Mouse (Mus musculus) thymus, adult 2 months (tissue): ENCODE data around the gene Gm5916. TPM values are rescaled to one million over a fixed set of nuclear protein-coding genes. Genes with fewer than 3 reads are reported as not detected.

Experiments used
- DNase-seq: peaks from one replicate; pipeline ENCODE4 v3.0.0; 2021
- H3K27ac ChIP-seq: fragments of 200-500 bp; 2 replicates; pipeline ENCODE4 v1.5.1; 2012; ENCODE audit warnings: low read length, control low read depth; ENCODE audit not compliant: control insufficient read depth, insufficient read depth
- H3K27me3 ChIP-seq: fragments of 200-500 bp; 2 replicates; pipeline ENCODE4 v1.6.1; 2012; ENCODE audit warnings: mild to moderate bottlenecking, low read length, moderate library complexity, mixed read lengths; ENCODE audit not compliant: control insufficient read depth, insufficient read depth
- H3K36me3 ChIP-seq: fragments of 200-500 bp; 2 replicates; pipeline ENCODE4 v1.6.1; 2012; ENCODE audit warnings: mild to moderate bottlenecking, low read length, moderate library complexity; ENCODE audit not compliant: control insufficient read depth, insufficient read depth
- H3K4me1 ChIP-seq: fragments of 200-500 bp; replicated peaks from 2 replicates; pipeline ENCODE4 v1.6.1; 2012; ENCODE audit warnings: low read length; ENCODE audit not compliant: control insufficient read depth, insufficient read depth
- H3K4me3 ChIP-seq: fragments of 200-500 bp; 2 replicates; pipeline ENCODE4 v1.5.1; 2012; ENCODE audit warnings: mild to moderate bottlenecking, low read length, control low read depth, moderate library complexity; ENCODE audit not compliant: control insufficient read depth, insufficient read depth
- CTCF ChIP-seq: fragments of 200-500 bp; IDR thresholded peaks from 2 replicates; pipeline ENCODE4 v1.5.1; 2012; ENCODE audit warnings: mild to moderate bottlenecking, control low read depth, low read length, moderate library complexity, borderline replicate concordance; ENCODE audit not compliant: control insufficient read depth, poor library complexity, insufficient read depth; ENCODE audit errors: extremely low read depth
- POLR2A ChIP-seq: fragments of 200-500 bp; IDR thresholded peaks from 2 replicates; pipeline ENCODE4 v1.6.1; 2012; ENCODE audit warnings: mild to moderate bottlenecking, low read length, control low read depth, moderate library complexity; ENCODE audit not compliant: control insufficient read depth, poor library complexity, insufficient read depth; ENCODE audit errors: extremely low read depth
- WGBS: fragments of 180-500 bp; shearing (Covaris S2); methylation state at CpG from one replicate; pipeline ENCODE4 v1.1.7; 2018; 5-methylcytosine and 5-hydroxymethylcytosine counted together
- polyA plus RNA-seq: library from polyadenylated mRNA; depleted of rRNA; stranded (reverse); fragments of >200 nt; gene quantifications from 2 replicates; pipeline ENCODE4 v1.2.3, GENCODE M21; 2012; rRNA removed

Gene Gm5916
- not detected in 2 replicates for polyA plus RNA-seq

GRCm38 (mm10) chr9:36128679-36129078, at the start of gene Gm5916:
Gm5916 (minus strand) TSS chr9:36128779.
- H3K4me1 ChIP-seq, result no peaks in the 10 kb centered on the region
- no peak for TF ChIP-seq CTCF
- TF ChIP-seq POLR2A, result no peak
- H3K27ac ChIP-seq, result no peak within 1 kb of the TSS
- H3K4me3 ChIP-seq, result no peak within 1 kb of the TSS
- 68% methylated on average over 1 of the region's 1 CpGs for WGBS
- DNase-seq, result no peak
- no peaks in the 10 kb centered on the region for H3K27me3 ChIP-seq
- H3K36me3 ChIP-seq, result no peaks in the 10 kb centered on the region

Other genes starting within 250 kb of the Gm5916 start
- gene 9230113P08Rik, start 220.4 kb downstream of the Gm5916 start, polyA plus RNA-seq, result not detected in 2 replicates